Mouse (Mus musculus) c-Kit-negative CD71-positive TER-119-positive erythroid progenitor cells, embryonic 14.5 days (primary cell): ENCODE data around the gene Fbxo8.

Experiments used
- DNase-seq: peaks from one replicate; pipeline ENCODE4 v3.0.0-alpha.2; 2013; ENCODE audit warnings: low read depth, low spot score

Fbxo8 gene

DNA sequence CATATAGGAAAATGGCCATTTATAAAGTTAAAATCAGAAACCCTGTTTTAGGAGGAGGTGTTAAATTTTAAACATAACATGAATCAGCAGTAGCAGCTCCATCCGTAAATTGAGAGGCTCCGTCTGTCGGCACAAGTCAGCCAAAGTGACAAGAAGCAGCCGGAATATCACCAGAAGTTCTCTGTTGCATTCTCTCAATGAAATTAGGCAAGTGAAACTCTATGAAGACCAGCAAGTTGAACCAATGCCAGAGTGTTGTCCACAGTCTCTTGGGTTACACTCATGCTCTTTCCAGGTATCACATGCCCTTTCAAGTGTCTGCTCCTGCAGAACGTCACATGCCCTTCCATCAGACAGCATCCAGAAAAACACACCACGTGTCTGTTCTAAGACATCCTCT lies 60.8 kb downstream of the Fbxo8 start:
- DNase-seq, result no peak

DNA sequence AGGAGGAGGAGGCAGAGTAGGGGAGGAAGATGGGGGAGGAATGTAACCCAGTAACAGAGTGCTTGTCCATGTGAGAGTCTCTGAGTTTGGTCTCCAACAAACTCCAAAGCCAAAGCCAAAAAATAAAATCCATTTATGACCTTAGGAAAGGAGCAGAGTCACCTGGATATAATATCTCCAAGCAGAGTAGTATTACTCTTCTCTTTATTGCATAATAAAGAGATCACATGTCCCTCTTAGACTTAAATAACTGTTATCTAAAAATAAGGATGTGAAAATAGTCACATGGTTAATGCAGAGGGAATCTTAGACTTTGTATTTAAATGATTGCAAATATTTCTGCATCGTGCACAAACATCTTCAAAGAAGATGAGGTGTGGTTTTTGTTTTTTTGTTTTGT lies 63.3 kb downstream of the Fbxo8 start:
- DNase-seq, result no peak

DNA sequence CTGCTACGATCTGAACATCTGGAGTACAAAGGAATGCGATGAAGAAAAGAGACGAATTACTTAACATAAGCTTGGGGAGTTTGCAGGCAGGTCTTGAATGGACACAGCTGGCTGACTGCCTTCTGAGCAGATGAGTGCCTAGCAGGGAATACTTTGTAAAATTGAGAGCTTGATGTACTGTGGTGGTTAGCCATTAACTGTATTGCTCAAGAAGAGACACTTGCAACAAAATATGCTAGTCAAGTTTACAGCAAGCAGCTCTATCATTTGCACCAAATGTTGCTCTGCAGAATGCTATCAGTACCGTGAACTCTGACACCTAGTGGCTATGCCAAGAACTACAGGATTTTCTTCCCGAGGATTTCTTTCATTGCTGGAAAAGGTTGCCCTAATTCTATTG lies 64.1 kb downstream of the Fbxo8 start:
- peak; percentile 16 for DNase-seq

DNA sequence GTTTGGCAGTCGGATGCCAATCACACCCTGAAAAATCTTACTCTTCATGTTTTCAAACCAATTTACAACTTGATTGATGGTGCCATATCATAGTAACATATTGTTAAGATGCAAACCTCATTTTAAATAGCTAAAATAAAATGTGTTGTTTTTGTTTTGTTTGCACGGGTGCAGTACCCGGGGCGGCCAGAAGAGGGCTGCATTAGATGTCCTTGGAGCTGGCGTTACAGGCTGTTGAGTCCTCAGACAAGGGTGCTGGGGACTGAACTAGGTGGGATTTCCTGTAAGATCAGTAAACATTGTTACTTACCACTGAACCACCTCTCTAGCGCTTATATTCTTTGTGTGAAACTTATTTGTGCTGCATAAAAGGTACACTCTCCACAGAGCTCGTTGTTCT lies 65.4 kb downstream of the Fbxo8 start:
- DNase-seq, result peak; percentile 15

DNA sequence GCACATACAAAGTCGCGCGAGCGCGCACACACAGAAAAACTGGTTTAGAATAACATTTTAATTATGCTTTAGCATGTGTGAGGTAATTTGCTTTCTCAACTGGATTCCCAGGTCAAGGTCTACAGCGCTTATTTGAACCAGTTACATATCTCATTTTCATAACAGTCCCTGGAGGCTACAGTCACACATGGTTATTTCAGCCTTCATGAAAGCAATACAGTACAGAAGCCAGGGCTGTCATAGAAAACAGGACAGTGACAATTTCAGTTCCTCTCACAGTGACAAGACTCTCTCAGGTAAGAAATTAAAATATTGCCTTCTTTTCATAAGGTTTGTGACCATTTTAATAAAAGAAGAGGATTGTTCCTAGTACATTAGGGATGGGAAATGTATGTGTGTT lies 66.4 kb downstream of the Fbxo8 start:
- no peak for DNase-seq

DNA sequence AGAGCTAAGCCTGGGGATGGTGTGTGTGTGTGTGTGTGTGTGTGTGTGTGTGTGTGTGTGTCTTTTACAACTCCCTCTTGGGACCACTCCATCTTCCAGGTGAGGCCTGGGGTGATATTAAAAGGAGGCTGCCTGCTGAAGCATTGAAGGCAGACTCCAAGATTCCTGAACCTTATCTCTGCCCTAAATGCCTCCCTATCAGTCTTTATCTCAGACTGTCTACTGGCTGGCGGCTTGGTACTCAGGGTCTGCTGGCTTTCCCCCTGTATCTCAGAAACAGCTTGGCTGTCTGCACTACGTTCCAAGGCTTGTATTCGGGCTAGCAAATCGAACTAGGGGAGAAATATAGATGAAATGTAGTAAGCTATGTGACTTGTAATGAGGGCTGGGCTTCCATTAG lies 68.2 kb downstream of the Fbxo8 start:
- no peak for DNase-seq

DNA sequence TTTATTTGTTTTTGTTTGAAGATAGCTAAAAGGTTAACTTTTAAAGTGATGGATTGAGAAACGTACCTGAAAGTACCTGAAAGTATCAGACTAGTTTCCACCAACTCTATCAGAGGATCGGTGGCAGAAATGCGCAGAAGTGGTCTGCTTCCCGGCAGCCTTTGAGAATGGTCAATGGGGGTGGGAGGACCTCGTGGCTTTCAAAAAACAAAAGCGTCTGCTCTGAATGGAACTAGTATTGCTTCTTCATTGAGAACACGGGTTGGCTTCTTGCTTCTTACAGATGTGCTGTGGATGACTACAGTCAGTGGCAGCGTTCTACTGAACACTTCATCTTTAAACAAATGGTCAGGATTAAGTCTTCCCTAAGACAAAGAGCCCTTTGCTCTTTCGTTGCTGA lies 68.7 kb downstream of the Fbxo8 start:
- DNase-seq, result no peak

DNA sequence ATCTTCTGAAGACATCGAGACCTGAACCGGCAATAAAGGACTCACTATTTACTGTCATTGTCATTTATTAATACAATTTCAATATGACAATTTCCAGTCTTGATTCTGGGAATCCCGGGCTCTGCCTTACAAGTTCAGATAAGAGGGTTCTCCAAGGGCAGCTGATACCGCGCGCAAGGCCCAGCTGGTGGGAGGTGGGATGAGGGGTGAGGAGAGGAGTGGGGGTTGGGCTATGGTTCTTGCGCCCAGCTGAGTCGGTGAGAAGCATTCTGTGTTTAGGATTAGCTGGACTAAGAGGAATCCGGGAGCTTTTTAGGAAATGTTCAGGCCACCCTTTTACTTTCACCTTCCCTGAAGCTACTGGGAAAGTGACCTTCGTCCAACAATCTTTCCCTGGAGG lies 69.8 kb downstream of the Fbxo8 start:
- no peak for DNase-seq

DNA sequence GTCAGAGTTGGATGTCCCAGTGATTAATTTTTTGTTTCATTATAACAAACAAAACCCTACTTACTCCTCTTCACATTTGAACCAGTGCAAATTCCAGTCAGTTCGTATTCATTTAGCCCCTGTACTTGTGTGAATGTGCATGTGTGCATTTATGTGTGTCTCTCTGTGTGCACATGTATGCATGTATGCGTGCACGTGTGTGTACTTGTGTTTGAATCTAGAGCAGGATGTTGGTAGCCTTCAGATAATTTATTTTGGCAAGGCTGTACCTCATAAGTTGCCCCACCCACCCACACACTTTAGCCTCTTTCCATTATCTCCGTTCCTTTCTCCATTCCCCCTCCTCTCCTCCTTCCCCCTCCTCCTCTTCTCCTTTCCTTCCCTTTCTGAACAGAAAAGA lies 70.2 kb downstream of the Fbxo8 start:
- no peak for DNase-seq

DNA sequence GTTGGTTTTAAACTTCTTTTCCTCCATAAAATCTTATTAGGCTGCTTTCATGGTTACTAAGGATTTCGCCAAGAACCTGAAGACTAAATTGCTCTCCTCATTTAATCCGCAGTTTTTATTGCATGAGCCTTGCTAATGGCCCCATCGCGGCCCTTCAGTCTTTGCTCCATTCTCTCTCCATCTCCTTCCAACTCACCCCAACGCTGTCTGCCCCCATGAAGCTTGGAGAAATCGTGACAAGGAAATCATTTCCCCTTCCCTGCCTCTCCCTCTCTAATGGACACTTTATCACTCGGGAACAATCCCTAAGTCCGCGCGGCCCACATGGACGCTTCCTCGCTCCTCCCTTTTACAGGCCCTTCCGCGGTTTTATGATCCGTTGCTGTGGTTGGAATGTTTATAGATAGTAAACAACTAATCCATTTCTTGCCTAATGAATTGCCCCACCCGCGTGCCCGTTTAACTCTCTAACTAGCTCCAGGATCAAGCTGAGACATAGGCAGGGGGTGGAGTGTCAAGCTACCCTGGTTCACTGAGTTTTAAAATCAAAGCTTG lies 71.7 kb downstream of the Fbxo8 start:
- DNase-seq, result no peak

DNA sequence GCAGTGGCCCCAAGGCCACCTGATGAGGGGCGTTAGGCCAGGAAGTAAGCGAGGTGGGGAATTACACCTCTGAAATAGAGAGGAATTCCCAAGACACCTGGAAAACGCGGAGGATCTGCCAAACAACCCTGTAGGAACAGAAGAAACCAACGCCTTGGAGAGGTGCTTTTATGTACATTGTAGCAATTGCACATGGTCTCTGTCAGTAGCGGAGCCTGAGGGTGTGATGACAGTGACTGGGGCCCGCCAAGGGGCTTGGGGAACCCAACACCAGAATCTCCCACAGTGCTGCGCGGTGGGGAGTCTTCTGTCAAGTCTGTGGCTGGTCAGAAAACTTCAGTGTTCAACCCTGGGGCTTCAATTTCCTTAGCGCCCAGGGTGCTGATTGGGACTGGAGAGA lies 72.5 kb downstream of the Fbxo8 start:
- no peak for DNase-seq

DNA sequence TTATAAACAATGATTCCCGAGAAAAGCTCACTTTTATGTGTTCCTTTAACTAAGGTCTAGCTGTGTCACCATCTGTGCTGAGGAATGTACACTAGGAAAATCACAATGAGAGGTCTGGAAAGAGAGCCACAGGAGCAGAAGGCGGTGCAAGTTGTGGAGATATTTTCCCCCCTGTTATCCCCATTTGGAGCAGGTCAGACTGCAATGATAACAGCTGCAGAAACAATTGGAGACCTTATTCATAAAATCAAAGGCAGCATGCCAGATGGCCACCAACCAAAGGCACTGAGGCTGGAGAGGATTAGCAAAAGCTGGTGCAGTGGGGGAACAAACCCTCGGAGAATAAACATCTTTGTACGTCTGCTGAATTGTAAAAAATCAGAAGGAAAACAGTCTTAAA lies 78.3 kb downstream of the Fbxo8 start:
- DNase-seq, result no peak

DNA sequence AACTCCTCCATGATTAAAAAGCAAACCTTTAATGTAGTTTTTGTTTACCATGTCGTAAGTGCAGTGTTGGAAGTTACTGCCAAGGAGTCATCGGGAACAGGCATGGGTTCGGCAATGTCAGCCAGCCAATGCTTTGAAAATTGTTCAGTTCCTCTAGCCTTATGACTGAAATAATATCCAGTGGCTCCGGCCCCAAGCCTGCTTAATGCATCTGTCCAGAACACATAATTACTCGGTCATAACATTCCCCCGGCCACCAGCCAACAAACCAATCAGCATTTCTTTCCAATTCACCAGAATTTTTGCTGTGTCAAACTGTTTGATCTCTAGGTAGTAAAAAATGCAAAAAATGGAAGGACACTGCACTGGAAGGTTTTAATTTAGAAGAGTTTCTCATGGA lies 88.4 kb downstream of the Fbxo8 start:
- no peak for DNase-seq
